Mouse (Mus musculus) kidney, embryonic 14.5 days (tissue): ENCODE results near the gene Mettl27. TPM values are rescaled to one million over a fixed set of nuclear protein-coding genes. Genes with fewer than 3 reads are reported as not detected.
A peak's percentile ranks its signal among the peaks of the same experiment; 100 is the strongest.
"Not testable (repeated sequence)": the region's sequence is repeated elsewhere in the genome, so short reads cannot be mapped to it uniquely, and the experiment has no call there.

Source experiments
- ATAC-seq: fragments of 200-750 bp; cut with Nextera tagmentation; 2 replicates; pipeline ENCODE4 v1.8.0; 2017; ENCODE audit warnings: moderate number of reproducible peaks, mild to moderate bottlenecking, moderate TSS enrichment, moderate library complexity; ENCODE audit not compliant: low FRiP score, low TSS enrichment
- H3K27ac ChIP-seq: fragments of 300-500 bp; sonication (generic); 2 replicates; pipeline ENCODE4 v1.5.1; 2014; ENCODE audit warnings: low read depth, mild to moderate bottlenecking, low read length, moderate library complexity, mixed read lengths
- H3K27me3 ChIP-seq: fragments of 300-500 bp; sonication (generic); 2 replicates; pipeline ENCODE4 v1.6.1; 2014; ENCODE audit warnings: mild to moderate bottlenecking, low read length; ENCODE audit not compliant: control insufficient read depth, insufficient read depth
- H3K36me3 ChIP-seq: fragments of 300-500 bp; sonication (generic); 2 replicates; pipeline ENCODE4 v1.6.1; 2014; ENCODE audit warnings: low read length, mixed read lengths; ENCODE audit not compliant: control insufficient read depth, insufficient read depth
- H3K4me1 ChIP-seq: fragments of 300-500 bp; sonication (generic); 2 replicates; pipeline ENCODE4 v1.6.1; 2014; ENCODE audit warnings: low read length, mixed read lengths; ENCODE audit not compliant: control insufficient read depth, insufficient read depth
- H3K4me2 ChIP-seq: fragments of 300-500 bp; sonication (generic); replicated peaks from 2 replicates; pipeline ENCODE4 v1.6.1; 2014; ENCODE audit warnings: low read depth, mild to moderate bottlenecking, low read length
- H3K4me3 ChIP-seq: fragments of 300-500 bp; sonication (generic); 2 replicates; pipeline ENCODE4 v1.5.1; 2014; ENCODE audit warnings: mild to moderate bottlenecking, low read length
- H3K9ac ChIP-seq: fragments of 300-500 bp; sonication (generic); 2 replicates; pipeline ENCODE4 v1.6.1; 2014; ENCODE audit warnings: low read depth, mild to moderate bottlenecking, low read length, moderate library complexity
- H3K9me3 ChIP-seq: fragments of 300-500 bp; sonication (generic); 2 replicates; pipeline ENCODE4 v1.6.1; 2016; ENCODE audit warnings: low read length; ENCODE audit not compliant: control insufficient read depth
- WGBS: fragments of 180-500 bp; shearing (Covaris S2); extraction: QIAGEN DNeasy Blood & Tissue Kit; methylation state at CpG from one replicate; pipeline ENCODE4 v1.1.7; 2014; 5-methylcytosine and 5-hydroxymethylcytosine counted together
- polyA plus RNA-seq: library from polyadenylated mRNA; unstranded; fragments of >200 nt; fragmentation: Nextera tagmentation; extraction: Ambion mirVana; gene quantifications from 2 replicates; pipeline ENCODE4 v1.2.1, GENCODE M21; 2014

Mettl27 gene
- polyA plus RNA-seq, 1 experiment from 2014 or later: 26.6 TPM

DNA sequence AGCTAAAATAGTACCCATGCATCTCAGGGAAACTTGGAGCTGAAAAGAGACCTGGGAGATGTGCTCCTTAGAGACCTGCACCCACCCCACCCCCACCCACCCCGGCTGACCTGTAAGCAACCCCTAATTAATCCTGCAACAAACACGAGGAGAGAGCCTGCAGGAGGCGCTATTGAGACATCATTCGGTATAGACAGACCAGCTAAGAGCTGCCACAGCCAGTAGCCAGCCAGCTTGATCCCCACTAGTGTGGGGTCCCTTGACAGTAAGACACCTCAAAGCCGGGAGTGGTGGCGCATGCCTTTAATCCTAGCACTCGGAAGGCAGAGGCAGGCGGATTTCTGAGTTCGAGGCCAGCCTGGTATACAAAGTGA, 722 bp downstream of the Mettl27 start:
- no peak overlapping the region for H3K27ac ChIP-seq
- no peaks in the 10 kb centered on the region for H3K4me1 ChIP-seq
- no peaks in the 10 kb centered on the region for H3K36me3 ChIP-seq
- H3K9ac ChIP-seq: peak overlapping the region; percentile 74
- WGBS: 49% methylated on average over 9 of the region's 9 CpGs
- H3K9me3 ChIP-seq: no peaks in the 10 kb centered on the region
- ATAC-seq: peak; percentile 22
- no peaks in the 10 kb centered on the region for H3K27me3 ChIP-seq
- H3K4me2 ChIP-seq: peak overlapping the region; percentile 94
- H3K4me3 ChIP-seq: peak overlapping the region; percentile 76

DNA sequence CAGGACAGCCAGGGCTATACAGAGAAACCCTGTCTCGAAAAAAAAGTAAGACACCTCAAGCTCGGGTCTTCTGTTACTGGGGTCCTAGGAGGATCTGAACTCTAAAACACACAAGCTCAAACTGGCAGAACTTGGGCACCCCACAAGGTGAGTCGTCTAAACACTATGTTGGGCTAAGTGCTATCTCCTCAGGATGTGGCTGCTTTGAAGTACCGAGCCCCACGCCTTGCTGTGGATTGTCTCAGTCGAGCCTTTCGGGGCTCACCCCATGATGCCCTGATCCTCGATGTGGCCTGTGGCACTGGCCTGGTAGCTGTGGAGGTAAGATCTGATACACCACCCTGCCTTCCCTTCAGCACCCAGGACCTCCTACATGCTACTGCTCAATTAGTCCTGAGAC, 1.1 kb downstream of the Mettl27 start:
- Histone ChIP-seq H3K4me3 (no peak overlapping the region), H3K36me3 (no peaks in the 10 kb centered on the region), H3K27me3 (no peaks in the 10 kb centered on the region), H3K4me2 (no peak overlapping the region), H3K9me3 (no peaks in the 10 kb centered on the region), H3K4me1 (no peaks in the 10 kb centered on the region), H3K9ac (no peak overlapping the region), H3K27ac (no peak overlapping the region)
- WGBS: 92% methylated on average over 8 of the region's 8 CpGs
- ATAC-seq: no peak

DNA sequence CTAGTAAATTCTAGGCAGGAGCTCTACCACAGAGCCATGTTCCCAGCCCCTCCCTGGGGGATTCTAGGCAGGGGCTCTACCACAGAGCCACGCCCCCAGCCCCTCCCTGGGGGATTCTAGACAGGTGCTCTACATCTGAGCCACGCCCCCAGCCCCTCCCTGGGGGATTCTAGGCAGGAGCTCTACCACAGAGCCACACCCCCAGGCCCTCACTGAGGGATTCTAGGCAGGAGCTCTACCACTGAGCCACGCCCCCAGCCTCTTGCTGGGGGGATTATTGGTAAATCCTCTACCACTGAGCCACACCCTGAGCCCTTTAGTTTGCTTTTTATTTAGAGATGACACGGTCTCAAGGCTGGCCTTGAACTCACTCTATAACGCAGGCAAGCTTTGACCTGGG, 1.5 kb downstream of the Mettl27 start:
- not testable (repeated sequence) for H3K9me3 ChIP-seq, H3K4me1 ChIP-seq, H3K9ac ChIP-seq, H3K4me3 ChIP-seq, H3K36me3 ChIP-seq, H3K27me3 ChIP-seq, H3K27ac ChIP-seq, H3K4me2 ChIP-seq, ATAC-seq
- 86% methylated on average over 5 of the region's 5 CpGs for WGBS

DNA sequence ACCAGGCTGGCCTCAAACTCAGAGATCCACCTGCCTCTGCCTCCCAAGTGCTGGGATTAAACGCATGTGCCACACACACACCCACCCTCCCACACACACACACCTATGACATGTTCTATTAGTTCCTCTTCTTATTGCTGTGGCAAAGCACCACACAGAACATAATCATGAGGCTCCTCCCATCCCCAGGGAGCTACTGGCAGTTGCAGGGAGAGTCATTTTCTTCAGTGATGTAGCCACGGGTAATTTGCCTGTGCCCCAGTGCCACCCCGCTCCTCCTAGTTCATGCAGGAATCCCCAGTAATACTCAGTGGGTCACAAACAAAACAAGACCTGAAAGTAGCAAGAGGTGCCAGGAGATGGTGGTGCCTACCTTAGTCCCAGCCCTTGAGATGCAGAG, 2.5 kb downstream of the Mettl27 start:
- no peak for ATAC-seq
- Histone ChIP-seq H3K4me1 (no peaks in the 10 kb centered on the region), H3K27ac (no peak overlapping the region), H3K9ac (no peak overlapping the region), H3K9me3 (no peaks in the 10 kb centered on the region), H3K27me3 (no peaks in the 10 kb centered on the region), H3K36me3 (no peaks in the 10 kb centered on the region), H3K4me2 (no peak overlapping the region), H3K4me3 (no peak overlapping the region)
- 85% methylated on average over 3 of the region's 3 CpGs for WGBS

DNA sequence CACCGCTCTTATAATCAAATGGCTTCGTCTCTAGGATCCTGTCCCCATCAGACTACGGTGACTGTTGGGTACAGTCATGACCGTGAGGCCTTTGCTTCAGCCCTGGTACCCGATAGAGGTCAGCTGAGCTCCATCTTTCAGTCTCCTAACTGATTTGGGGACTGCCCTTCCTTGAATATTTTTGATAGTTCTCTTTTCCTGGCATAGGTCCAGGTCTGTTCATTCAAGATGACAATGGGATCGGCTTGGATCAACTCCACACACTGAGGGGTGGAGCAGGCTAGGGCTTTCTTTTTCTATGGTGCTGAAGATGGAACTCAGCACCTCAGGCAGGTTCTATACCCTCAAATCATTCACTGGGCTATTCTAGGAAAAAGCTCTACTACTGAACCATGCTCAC, 3.9 kb downstream of the Mettl27 start:
- Histone ChIP-seq H3K27ac (no peak overlapping the region), H3K9me3 (no peaks in the 10 kb centered on the region), H3K27me3 (no peaks in the 10 kb centered on the region), H3K4me3 (no peak overlapping the region), H3K9ac (no peak overlapping the region), H3K4me1 (no peaks in the 10 kb centered on the region), H3K4me2 (no peak overlapping the region), H3K36me3 (no peaks in the 10 kb centered on the region)
- no peak for ATAC-seq
- 96% methylated on average over 6 of the region's 6 CpGs for WGBS

DNA sequence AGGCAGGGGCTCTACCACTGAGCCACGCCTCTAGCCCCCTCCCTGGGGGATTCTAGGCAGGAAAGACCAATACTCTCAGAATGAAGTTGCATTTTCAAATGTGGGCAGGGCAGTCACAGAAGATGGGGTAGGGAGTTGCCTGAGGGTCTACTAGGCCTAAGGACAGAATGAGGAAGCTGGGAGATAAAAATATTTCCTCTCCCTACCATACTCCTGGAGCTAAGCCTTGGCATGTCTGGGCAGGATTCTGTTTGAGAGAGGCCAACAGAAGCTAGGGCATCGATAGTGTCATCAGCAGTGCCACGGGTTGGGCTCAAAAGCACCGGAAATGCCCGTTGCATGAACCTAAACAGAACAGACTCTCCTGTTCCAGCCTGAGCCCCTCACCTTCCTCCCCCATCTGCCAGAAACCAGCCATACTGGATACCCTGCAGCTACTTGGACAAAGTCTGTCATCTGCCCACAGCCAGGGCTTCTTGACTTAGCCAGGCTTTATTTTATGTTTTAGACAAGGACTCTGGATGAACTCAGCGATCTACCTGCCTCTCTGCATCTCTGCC, 4.5 kb downstream of the Mettl27 start:
- ATAC-seq: no peak
- 81% methylated on average over 6 of the region's 6 CpGs for WGBS
- Histone ChIP-seq H3K36me3 (no peaks in the 10 kb centered on the region), H3K4me3 (no peak overlapping the region), H3K9me3 (no peaks in the 10 kb centered on the region), H3K27ac (no peak overlapping the region), H3K4me2 (no peak overlapping the region), H3K9ac (no peak overlapping the region), H3K4me1 (no peaks in the 10 kb centered on the region), H3K27me3 (no peaks in the 10 kb centered on the region)

DNA sequence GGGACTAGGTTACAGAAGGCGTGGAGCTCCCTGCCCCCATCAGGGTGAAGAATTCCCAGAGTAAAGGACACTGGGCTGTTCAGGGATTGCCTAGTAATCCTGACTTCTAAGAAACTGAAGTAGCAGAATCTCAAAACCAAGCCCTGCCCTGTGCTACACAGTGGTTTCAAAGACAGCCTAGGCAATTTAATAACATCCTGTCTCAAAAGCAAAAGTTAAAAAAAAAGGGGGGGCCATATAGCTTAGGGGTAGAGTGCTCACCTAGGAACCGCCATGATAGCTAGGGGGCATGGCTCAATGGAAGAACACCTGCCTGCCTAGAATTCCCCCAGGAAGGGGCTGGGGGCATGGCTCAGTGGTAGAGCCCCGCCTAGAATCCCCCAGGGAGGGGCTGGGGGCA, 6.9 kb downstream of the Mettl27 start:
- Histone ChIP-seq H3K9ac (no peak overlapping the region), H3K4me2 (no peak overlapping the region), H3K27ac (no peak overlapping the region), H3K4me1 (no peaks in the 10 kb centered on the region), H3K9me3 (no peaks in the 10 kb centered on the region), H3K36me3 (no peaks in the 10 kb centered on the region), H3K27me3 (no peaks in the 10 kb centered on the region), H3K4me3 (no peak overlapping the region)
- WGBS: 81% methylated on average over 3 of the region's 3 CpGs
- ATAC-seq: no peak

DNA sequence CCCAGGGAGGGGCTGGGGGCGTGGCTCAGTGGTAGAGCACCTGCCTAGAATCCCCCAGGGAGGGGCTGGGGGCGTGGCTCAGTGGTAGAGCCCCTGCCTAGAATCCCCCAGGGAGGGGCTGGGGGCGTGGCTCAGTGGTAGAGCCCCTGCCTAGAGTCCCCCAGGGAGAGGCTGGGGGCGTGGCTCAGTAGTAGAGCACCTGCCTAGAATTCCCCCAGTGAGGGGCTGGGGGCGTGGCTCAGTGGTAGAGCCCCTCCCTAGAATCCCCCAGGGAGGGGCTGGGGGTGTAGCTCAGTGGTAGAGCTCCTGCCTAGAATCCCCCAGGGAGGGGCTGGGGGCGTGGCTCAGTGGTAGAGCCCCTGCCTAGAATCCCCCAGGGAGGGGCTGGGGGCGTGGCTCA, 7.4 kb downstream of the Mettl27 start:
- not testable (repeated sequence) for ATAC-seq, H3K27me3 ChIP-seq, H3K36me3 ChIP-seq, H3K4me2 ChIP-seq, H3K9ac ChIP-seq, H3K4me3 ChIP-seq, H3K9me3 ChIP-seq, H3K4me1 ChIP-seq, H3K27ac ChIP-seq
- WGBS: 85% methylated on average over 2 of the region's 7 CpGs

DNA sequence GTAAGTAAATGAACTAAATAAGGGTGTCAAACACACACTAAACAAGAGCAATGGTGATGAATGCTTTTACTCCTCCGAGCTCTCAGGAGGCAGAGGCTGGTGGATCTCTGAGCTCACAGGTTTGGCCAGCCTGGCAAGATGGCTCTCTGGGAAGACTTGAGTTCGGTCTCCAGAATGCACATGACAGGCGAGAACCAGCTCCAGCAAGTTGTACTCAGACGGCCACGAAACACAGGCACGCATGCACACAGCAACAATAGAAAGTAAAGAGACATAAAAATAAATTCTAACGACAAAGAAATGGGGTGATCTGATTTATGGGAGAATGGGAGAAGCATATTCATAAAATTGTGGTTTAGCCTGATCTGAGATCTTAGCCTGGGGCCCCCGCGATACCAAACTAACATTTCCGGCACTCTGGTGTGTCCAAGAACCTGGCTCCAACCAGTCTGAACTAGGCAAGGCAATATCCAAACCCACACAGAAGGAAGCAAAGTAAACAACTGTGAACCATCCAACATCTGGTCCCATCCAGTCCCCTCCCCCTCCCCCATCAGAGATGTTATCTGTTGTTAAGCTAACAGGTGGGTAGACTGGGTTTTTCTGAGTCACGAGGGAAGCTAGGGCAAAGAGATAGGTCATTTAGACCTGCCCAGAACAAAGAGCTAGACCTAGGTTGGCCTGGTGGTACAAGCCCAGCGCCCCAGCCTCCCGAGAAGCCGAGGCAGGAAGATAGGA, 9.5 kb downstream of the Mettl27 start:
- ATAC-seq: no peak
- peak overlapping the region; percentile 56; the same call in 1 of the 2 replicates for H3K27ac ChIP-seq

More for the DNA sequence above, 9.5 kb downstream of the Mettl27 start:
- H3K27me3 ChIP-seq: peaks cover 15% of the 10 kb centered on the region
- no peak overlapping the region for H3K4me3 ChIP-seq
- no peak overlapping the region for H3K4me2 ChIP-seq
- WGBS: 69% methylated on average over 14 of the region's 14 CpGs
- H3K4me1 ChIP-seq: peaks cover 3% of the 10 kb centered on the region; the same call in 1 of the 2 replicates
- H3K9ac ChIP-seq: no peak overlapping the region
- H3K9me3 ChIP-seq: no peaks in the 10 kb centered on the region
- H3K36me3 ChIP-seq: no peaks in the 10 kb centered on the region
